Mouse (Mus musculus): ENCODE data around the gene Arsj.

The Arsj gene

GRCm38 (mm10) chr3:126400726-126401125, 37.2 kb downstream of the Arsj start:
- no peak for DNase-seq (ENCODE audit: low spot score in 2 of 2)

- peak; percentile 50 to 80 for DNase-seq (ENCODE audit: low spot score in 2 of 2)
These were observed 39.4 kb downstream of the Arsj start for GRCm38 (mm10) chr3:126402836-126403235.

DNA sequence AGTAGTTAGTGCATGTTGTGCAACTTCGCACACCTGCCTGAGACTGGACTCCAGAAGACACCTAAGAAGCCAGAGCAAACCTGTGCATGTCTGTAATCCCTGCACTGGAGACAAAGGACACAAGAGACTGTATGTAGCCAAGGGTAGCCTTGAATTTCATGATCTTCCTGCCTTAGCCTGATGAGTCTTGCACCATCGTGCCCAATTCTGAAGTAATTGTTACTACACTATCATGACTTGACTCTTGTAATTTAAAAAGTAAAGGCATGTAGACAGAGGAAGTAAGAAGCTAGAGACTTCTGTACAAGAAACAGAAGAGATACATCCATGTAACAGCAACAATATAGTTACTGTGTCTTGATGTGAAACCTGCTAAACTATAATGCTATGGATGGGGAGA, 40.7 kb downstream of the Arsj start:
- no peak for DNase-seq (ENCODE audit: low spot score in 2 of 2)

DNA sequence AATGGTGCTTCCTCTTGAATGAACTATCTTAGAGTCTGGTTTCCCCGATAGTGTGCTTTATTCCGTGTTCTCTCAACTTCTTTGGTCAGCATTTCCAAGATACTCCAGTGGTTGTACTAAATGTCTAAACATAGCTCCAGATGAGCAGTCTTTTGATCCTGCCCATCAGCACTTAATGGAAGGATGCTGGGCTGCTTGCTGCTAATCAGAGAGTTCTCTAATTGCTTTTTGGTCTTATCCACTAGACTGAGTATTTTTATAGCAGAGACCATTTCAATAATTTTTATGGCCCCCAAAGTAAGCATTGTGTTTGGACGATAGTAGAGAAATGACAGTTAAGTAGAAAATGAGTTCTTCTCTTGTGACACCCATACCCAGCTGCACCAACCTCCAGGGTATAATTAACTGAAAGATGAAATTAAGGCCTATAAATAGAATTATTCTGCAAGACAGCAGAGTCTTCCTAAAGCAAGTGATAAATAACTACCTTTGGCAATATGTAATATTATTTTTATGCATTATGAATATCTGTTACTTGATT, 67.1 kb downstream of the Arsj start:
- no peak for DNase-seq (ENCODE audit: low spot score in 2 of 2)

DNA sequence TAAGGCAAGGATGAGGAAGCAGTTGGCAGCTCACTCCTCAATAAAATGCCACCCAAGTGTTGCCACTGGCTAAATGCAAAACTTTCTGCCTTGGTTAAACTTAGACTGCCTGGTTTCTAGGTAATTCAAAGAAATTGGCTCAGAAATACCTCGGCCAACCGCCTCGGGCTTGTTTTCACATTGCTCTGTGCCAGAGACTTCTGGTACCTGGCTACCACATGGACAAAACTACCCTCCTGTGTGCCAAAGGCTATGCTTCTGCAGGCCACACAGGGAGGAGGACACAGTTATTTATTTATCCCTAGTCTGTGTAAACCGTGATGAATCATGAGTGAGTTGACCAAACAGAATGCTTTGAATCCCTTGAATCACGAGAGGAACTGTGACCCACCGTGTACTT, 75.8 kb downstream of the Arsj start:
- no peak for DNase-seq (ENCODE audit: low spot score in 2 of 2)

- no peak for DNase-seq (ENCODE audit: low spot score in 2 of 2)
These were observed 85.6 kb downstream of the Arsj start for GRCm38 (mm10) chr3:126449058-126449457.

- no peak for DNase-seq (ENCODE audit: low spot score in 2 of 2)
These were observed 86.0 kb downstream of the Arsj start for GRCm38 (mm10) chr3:126449515-126449914.

DNA sequence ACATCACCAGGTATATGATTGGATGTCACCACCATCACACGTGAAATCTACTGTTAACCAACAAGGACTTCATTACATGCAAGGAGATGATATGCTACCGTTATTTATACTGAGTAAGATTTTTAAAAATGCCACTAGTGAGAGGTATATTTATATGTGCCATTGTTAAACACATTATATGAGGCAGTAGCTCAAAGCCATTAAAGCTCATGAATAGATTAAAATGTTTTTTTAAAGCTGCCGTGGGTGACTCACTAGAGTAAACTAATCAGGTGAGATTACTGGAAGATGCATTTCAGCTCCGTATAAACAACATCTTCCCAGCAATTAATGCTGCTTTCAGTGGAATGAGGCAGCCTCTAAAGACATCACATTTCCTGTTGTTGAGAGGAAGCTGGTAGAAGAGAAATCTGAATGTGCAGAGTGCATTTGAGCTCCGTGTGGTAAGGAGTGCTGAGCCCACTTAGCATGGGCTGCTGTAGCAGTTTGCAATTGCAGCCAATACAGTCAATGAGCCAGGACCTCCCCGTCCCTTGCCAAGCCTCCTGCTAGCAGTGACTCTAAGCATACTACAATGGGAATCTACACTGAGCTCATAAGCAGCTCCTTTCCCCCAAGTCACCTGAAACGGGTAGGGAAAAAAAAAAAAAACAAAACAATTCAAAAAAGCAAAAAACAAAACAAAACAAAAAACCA, 92.5 kb downstream of the Arsj start:
- peak in 1 of 2 experiments; percentile 3 for DNase-seq (ENCODE audit: low spot score in 2 of 2)

- no peak for DNase-seq (ENCODE audit: low spot score in 2 of 2)
These were observed 99.8 kb downstream of the Arsj start for GRCm38 (mm10) chr3:126463119-126463815.

- DNase-seq (ENCODE audit: low spot score in 2 of 2): no peak
These were observed 100.8 kb downstream of the Arsj start for GRCm38 (mm10) chr3:126464262-126464661.
